Mouse (Mus musculus): Measurements from ENCODE around the gene Nes.
A peak's percentile ranks its signal among the peaks of the same experiment; 100 is the strongest.

Gene Nes

GRCm38 (mm10) chr3:87982836-87983601 is 12.1 kb downstream of the Nes start:
- DNase-seq (ENCODE audit: low spot score in 2 of 2): no peak

GRCm38 (mm10) chr3:87983627-87984026 is 12.7 kb downstream of the Nes start:
- DNase-seq (ENCODE audit: low spot score in 2 of 2): no peak

DNA sequence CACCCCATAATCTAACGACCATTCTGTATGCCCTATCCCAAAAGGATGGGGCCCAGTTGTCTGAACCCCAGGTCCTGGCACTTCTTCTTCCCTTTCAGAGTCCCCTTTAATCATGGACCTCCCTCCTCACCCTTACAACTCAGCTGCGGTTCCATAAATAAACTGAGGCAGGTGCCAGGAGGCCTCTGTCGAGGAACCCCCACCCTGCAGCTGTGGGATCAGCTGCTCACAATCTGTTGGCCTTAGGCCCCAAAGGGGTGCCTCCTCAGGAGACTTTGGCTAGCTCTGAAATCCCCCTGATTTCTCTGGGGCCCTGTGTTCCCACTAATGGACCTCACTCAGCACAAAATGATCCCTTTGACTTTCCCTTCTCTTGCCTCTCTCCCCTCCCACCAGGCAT is 13.2 kb downstream of the Nes start:
- no peak for DNase-seq (ENCODE audit: low spot score in 2 of 2)

DNA sequence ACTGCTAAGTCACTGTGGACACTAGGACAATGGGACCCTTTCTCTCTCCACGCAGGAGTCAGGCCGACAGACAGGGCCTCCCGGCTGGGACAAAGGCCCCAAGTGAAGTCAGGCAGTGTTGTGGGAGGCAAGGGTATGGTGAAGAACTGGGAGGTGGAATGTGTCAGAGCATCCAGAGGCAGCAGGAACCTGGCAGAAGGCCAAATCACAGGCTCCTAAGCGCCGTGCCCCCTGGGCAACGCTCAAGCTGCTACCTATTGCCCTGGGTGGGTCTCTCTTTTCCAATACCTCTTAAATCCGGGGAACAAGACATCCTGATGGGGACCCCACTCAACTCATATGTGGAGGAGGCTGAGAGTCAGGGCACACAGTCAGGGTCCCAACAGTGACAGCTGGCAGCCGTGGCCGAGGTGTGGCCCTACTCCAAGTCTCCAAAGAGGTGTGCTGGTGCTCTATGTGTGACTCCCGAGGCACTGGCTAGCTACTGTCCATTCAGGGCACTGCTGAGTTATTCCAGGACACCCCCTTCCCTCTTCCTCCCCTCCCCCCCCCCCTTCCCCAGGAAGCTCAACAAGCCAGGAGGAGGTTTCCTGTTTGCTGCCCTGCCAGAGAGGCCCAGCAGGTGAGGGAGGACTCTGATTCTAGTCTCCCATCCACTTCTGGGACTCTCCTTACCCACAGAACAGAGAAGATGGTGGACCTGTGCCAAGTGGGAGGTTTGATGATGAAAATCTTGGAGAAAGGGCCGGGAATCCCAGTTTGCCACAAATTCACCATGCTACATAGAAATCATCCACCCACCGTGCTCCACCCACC is 14.8 kb downstream of the Nes start:
- DNase-seq (ENCODE audit: low spot score in 2 of 2): no peak

DNA sequence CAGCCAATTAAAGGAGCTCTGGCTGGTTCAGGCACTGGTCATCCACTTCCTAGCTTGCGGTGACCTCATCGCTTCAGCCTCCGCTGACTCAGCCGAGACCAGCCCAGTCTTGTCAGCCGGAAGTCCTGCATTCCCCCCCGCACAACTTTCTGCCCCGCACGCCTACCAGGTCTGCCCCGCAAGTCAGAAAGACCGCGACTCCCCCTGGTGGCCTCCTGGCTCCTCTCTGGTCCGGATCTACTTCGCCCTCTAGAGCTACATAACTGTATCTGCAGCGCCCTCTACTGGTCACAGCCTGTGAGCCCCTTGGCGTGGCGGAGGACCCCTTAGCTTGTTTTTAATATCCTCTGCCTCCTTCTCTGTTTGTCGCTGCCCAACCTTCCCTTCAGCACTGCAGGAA is 16.0 kb downstream of the Nes start:
- peak; percentile 74 to 89 for DNase-seq (ENCODE audit: low spot score in 2 of 2)

DNA sequence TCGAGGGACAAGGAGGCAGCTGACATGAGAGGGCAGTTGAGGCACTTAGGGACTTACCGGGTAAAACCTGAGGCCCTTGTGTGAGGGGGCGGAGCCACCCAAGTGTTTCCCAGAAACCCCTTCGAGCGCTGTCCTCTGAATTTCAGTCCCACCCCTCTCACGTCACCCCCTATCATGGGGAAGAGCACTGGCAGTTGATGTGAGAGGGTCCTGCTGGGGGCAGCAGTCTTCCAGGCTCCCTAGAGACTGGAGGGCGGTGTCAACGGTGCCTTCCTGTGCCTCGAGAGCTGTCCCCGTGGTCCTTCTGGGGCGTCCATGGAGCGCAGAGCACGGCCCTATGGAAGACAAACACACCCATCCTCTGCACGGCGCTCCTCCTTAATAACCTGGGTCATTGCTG is 16.8 kb downstream of the Nes start:
- DNase-seq (ENCODE audit: low spot score in 2 of 2): no peak

DNA sequence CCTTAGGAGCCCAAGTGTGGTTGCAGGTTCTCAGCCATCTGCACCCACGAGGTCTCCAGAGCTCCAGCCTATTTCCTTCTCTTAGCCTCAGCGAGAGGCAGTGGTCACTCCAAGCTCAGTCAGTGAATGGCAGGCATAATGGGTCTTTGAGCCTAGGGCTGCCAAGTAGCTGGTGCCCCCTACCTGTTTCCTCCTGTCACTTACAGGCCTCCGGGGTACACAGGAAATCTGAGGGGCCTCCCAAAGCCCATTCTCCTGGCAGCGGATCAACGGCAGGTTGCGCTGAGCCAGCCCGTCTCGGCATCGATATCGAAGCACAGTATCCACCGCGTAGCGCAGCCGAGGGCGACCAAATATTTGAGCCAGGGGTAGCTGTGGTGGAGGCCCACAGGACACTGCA is 17.2 kb downstream of the Nes start:
- DNase-seq (ENCODE audit: low spot score in 2 of 2): peak in 1 of 2 experiments; percentile 6

GRCm38 (mm10) chr3:87989935-87990334 is 19.1 kb downstream of the Nes start:
- no peak for DNase-seq (ENCODE audit: low spot score in 2 of 2)

DNA sequence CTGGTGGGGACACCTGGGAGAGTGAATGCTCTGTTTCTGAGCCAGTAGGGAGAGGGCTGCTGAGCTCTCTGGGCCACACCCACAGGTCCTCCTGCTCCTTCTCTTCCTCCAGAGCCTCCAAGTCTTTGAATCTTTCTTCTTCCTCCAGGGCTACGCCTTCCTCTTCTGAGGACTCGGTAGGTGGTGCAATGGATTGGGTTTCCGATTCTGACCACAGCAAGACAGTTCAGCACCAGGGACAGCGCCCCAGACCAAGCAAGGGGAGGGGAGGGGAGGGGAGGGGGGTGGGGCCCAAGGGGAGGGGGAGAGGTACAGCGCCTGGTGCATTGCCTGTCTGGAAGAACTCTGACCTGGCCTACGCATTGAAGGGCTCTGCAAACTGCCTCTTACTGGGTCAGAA is 22.6 kb downstream of the Nes start:
- DNase-seq (ENCODE audit: low spot score in 2 of 2): no peak

DNA sequence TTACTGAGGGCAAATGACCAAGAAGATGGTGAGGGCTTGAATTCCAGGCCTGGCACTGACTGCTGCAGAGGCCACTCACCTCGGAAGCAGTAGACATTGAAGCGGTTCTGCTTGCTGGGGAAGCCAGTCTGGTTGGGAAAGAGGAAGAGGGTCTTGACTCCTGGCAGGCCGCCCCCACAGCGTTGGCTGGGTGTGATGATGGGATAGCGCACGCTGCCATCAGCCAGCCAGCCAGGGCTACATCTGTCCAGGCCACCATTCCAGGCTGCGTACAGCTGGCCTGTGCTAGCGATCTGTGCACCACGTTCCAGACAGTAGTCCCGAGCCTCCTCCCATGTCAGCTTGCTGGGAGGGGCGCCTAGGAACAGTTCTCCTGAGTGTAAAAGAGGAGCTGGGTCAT is 24.5 kb downstream of the Nes start:
- no peak for DNase-seq (ENCODE audit: low spot score in 2 of 2)

DNA sequence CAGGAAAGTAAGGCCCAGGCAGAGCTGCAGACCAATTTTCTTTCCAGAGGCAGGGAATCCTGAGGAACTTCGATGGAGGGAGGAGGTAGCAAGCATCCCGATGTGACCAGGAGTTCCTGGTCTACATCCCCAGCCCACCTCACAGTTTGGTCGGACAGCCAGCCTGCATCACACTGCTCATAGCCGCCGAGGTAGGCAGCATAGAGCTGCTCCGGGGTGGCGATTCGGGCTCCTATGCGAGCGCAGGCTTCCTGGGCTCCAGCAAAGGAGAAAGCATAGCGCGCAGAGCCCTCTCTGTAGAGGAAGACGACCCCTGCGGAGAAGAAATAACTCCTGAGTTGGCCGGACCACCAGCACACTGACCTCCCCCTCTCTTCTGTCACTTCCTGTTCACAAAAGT is 25.5 kb downstream of the Nes start:
- no peak for DNase-seq (ENCODE audit: low spot score in 2 of 2)

- DNase-seq (ENCODE audit: low spot score in 2 of 2): no peak
These were observed 26.2 kb downstream of the Nes start for GRCm38 (mm10) chr3:87996971-87997614.

DNA sequence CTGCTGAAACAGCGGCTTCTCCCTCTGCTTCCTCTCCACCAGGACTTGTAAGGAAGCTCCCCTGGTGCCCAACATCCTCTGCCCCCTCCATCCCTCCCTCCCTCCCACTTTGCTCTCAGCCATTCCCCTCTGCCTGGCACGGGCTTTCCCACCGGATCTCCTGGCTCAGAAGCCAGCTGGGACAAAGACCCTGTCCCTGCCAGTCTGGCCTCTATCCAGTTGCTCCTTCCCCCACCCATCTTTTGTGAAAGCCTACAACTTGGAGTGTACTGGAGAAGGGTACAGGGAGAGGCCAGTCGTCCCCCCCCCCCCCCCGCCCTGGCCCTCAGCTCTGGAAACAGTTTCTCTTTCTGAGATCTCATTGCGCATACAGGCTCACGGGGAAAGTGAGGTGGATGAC is 27.9 kb downstream of the Nes start:
- DNase-seq (ENCODE audit: low spot score in 2 of 2): no peak

DNA sequence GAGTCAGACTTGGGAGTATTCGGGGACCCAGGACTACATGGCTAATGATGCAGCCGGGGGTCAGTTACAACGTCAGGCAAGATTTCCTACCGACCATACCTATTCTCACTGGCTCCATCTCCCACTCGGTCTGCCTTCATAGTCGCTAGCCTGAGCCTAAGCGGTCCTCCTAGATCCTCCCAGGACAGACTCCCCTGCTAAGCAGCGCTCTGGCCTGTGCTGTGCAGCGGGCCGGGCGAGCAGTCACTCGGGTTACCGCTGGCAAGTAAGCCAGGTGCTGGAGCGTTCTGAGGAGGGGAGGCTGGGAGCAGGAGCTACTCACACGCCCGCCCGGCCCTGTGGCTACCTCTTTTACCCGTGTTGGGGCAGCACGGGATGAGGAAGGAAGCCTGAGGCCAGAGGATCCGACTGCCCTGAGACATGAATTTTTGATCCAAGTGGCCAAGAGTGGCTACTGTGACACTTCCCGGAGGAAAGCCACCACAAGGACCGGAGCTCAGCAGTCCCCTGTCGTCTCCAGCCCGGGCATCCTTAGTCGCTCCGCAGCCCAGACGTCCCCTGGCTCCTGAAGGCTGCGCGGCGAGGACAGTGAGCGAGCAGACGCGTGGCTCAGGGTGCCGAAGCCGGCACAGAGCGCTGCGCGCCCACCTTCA is 28.5 kb downstream of the Nes start:
- no peak for DNase-seq (ENCODE audit: low spot score in 2 of 2)

GRCm38 (mm10) chr3:88000181-88000580 is 29.3 kb downstream of the Nes start, which contains the start of gene Bcan:
Gene Bcan, minus strand, starts transcription at chr3:88000230.
- DNase-seq (ENCODE audit: low spot score in 2 of 2): no peak

- no peak for DNase-seq (ENCODE audit: low spot score in 2 of 2)
These were observed 30.1 kb downstream of the Nes start for GRCm38 (mm10) chr3:88000816-88001595.

- no peak for DNase-seq (ENCODE audit: low spot score in 2 of 2)
These were observed 31.6 kb downstream of the Nes start for GRCm38 (mm10) chr3:88002291-88002976.

DNA sequence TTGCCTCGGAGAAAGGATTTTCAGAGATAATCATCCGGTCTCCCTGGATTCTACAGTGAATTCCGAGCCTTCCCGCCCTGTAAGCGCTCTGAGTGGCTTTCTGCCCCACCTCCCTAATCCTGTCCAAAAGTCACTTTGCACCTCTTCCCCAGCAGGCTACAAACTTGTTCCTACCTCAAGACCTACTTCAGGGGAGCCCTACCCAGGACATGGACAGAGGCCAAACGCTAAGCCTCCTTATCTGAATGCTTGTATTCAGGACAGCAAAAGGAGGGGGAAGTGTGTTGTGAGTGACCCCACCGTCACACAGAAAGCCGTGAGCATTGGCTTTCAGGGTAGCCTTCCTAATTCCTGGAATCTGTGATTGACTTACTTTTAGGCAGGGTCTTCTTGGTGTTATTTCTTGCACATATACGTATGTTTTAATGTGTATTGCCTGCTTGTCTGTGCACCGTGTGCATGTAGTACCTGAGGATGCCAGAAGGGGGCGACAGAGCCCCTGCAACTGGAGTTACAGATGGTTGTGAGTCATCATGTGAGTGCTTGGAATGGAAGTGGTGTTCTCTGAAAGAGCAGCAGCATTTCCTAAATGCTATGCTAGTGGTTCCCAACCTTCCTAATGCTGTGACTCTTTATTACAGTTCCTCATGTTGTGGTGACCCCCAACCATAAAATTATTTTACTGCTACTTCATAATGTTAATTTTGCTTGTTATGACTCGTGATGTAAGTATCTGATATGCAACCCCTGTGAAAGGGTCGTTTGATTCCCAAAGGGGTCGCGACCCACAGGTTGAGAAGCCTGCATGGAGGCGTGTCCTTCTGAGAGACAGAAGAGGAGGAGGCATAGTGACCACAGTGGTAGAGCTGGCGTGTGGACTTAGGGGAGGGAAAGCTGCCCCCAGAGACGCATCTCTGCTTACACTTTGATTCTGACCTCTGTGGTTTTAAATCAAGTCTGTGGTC is 35.2 kb downstream of the Nes start:
- no peak for DNase-seq (ENCODE audit: low spot score in 2 of 2)

- no peak for DNase-seq (ENCODE audit: low spot score in 2 of 2)
These were observed 39.9 kb downstream of the Nes start for GRCm38 (mm10) chr3:88010634-88011265.

All from spleen, postnatal 14 days (tissue).